Mouse (Mus musculus) olfactory bulb, adult 2 months (tissue): ENCODE measurements around the gene Reg4.

Experiments
- CTCF ChIP-seq: fragments of 200-500 bp; IDR thresholded peaks from 2 replicates; pipeline ENCODE4 v1.5.1; 2012; ENCODE audit warnings: low read depth, mild to moderate bottlenecking, low read length, moderate library complexity; ENCODE audit not compliant: insufficient read depth
- POLR2A ChIP-seq: fragments of 200-500 bp; IDR thresholded peaks from 2 replicates; pipeline ENCODE4 v1.6.1; 2012; ENCODE audit warnings: mild to moderate bottlenecking, low read depth, low read length, moderate library complexity; ENCODE audit not compliant: insufficient read depth

DNA sequence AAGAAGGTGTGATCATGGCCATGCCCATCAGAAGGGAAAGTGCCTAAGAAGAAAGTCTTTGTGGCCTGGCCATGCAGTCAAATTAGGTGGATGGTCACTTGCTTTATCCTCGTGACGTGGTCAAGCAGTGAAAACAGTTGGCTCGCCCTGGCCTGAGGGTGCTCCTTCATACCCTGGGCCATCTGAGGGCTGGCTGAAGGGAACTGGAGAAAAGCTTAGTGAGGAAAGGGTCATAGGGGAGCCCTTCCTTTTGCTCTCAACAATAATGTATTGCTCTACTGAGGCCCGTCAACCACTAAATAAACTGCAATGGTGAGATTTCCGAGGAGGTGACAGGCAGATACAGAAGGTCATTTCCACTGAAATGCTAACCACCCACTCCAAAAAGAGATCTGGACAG, 15.3 kb downstream of the Reg4 start:
- TF ChIP-seq POLR2A (no peak), CTCF (no peak)
